Mouse (Mus musculus) heart, adult 8-10 months (tissue): ENCODE measurements around the gene Tmc7. TPM values are rescaled to one million over a fixed set of nuclear protein-coding genes. Genes with fewer than 3 reads are reported as not detected.

ENCODE experiments used
- DNase-seq: peaks from one replicate; pipeline ENCODE4 v3.0.0; 2022; ENCODE audit warnings: low spot score
- total RNA-seq, 4 experiments: library from RNA; stranded (reverse); gene quantifications; 2 replicates each; pipeline ENCODE4 v1.2.4; 2022

The Tmc7 gene
- 1 to 10 TPM; 5.3 to 8.3 (median 7.6) TPM for total RNA-seq

DNA sequence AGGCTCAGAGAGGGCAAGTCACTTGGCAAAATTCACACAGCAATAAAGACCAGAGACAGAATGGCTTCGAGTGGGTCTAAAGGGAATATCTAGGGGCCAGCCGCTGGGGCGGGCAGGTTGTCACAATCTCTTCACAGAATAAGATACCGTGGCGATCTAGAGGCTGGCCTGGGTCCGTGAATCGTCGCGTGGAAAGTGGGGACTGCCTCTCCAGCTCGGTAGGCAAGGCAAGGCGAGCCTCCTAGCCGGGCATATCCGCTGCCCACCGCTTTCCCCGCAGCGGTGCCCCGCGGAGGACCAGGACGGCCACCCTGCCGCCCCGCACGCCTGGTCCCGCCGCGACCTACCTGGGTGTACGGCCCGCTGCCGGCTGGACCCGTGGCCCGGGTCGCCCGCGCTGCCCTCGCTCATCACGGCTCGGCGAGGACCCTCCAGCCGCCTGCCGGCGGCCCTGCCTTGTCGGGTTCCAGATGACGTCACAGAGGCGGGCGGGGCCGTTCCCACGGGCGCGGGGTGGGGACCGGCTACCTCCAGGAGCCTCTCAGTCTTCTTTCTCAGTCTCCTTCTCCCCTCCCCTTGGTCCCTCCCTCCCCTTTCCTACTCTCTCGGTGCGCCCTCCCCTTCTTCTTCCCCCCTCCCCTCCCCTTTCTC, at the start of gene Tmc7:
Gene Tmc7, minus strand, starts transcription at position 480 of the 651 bp plus-strand sequence.
- DNase-seq = peak; percentile 26

DNA sequence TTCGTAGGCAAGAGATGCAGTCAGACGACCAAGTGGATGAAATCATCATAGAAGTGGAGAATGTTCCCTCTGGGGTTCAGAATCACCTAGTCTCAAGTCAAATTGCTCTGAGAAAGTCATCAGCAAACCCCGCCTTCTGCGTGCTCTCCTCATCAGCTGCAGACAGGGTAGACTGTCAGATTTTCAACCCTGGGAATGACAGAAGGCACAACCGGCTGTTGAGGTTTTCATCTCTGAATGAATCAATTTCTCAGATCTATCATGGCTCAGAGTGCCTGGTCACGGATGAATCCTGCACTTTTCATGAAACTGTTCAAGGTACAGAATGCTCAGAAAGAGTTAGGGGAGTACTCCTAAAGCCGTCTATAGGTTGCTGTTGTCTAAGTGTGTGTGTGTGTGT, 49.4 kb upstream of the Tmc7 start:
- no peak for DNase-seq

DNA sequence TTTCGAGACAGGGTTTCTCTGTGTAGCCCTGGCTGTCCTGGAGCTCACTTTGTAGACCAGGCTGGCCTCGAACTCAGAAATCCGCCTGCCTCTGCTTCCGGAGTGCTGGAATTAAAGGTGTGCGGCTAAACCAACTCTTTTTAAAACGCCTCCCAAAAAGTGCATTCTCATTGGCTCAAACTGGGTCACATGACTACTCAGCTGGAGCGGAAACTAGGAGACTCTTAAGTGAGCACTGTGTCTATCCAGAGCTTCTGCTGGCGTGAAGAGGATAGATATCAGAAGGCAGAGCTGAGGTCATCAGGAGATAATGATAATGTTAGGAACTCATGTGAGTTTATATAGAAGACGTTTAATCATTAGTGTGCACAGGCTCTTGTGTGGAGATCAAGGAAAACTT, 48.6 kb upstream of the Tmc7 start:
- DNase-seq = no peak

DNA sequence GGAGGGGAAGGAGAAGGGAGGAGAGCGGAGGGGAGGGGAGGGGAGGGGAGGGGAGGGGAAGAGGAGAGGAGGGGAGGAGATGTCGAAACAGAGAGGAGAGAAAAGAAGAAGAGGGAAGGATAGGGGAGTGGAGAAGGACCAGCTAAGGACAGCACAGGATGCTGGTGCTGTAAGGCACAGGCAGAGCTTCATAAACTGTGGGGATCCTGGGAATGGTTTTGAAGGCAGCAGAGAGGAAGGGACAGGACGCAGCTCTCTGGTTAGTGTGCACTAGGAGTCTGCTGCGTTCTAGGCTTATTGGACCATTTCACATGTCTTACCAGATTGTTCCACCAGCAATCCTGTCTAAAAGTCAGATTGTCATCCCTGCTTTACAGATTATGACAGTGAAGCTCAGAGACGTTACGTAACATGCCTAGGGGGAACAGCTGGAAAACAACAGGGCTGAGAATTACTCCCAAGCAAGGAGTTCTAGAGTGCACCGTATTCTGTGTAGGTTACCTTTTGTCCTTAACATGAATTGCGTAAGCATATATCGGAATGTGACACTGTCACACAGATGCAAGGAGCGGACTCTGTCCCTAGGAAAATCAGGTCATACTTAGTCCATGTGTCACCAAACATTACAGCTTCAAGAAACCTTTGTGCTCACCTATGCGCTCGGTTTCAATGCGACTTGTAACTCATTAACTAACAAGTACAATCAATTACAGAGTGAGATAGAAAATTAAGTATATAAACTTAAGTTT, 43.2 kb upstream of the Tmc7 start:
- no peak for DNase-seq

DNA sequence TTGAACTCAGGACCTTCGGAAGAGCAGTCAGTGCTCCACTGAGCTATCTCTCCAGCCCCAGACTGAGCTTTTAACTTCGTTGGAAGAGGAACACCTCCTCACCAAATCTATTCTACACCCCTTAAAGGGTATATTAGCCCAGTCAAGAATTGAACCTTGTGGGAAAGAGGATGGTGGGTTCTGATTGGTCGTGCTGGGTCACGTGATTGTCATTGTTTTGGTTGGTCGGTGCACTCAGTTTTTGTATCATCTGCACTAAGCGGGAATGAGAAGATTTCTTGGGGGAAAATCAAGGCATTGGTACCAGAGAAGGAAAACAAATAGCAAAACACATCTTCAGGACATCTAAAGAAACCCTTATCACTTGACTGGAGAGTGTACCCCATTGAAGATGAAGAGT, 36.6 kb upstream of the Tmc7 start:
- DNase-seq = no peak

DNA sequence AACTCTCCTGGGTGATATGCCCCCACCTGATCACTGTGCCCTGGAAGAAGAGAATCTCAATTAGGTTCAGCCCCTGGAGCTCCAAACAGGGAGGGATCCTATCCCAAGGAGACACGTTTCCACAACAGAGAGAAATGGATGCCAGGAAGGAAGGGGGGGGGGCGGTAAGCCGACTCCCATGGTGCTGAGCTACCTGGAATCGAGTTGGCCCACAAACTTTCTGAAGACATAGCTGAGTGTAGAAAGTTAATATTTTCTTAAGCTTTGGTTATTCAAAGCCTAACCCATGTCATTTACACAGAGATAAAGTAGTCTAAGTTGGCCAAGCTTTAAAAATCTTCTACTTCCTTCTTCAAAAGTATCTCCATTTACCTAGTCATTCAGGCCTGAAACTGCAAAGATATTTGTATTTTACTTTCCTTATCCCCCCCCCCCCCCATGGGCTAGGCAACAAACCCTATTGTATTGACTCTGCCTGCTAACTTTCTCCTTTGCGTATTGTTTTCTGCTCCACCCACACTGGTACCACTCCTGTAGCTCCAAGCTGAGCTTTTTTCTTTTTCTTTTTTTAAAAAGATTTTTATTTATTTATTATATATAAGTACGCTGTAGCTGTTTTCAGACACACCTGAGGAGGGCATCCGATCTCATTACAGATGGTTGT, 35.8 kb upstream of the Tmc7 start:
- DNase-seq = no peak

DNA sequence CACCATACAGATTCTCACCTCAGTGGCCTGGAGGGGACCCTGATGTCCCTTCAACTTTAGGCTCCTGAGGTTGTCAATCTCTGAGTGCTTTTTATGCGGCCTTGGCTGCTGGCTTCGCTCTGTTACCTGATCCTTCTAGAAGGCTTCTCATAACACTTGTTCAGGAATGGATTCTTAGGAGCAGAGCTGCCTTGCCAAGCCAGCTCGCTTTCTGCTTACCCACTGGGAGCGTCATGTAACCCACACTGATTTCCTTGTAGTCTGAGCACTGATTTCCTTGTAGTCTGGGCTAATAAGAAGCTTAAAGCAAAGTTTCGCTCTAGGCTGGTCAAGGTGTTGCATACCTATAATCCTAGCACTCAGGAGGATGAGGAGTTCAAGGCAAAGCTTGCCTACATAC, 33.6 kb upstream of the Tmc7 start:
- no peak for DNase-seq

DNA sequence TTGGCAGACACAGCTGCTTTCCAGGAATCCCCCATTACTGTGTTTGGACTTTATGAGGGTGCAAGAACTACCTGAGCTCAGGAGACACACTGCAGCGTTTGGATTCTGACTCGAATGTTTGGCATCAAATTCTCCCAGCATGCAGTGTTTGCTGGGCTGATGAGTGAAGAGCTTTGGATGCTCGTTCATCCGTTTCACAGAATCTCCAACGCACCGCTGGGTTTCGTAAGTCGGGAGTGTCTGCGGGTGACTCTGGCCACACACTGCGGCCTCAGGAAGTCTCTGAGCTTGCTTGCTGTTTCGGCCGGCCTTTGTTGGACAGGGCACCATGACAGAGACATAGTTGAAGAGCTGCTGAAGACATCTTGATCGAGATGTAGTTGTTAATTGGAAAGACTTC, 29.5 kb upstream of the Tmc7 start:
- no peak for DNase-seq

DNA sequence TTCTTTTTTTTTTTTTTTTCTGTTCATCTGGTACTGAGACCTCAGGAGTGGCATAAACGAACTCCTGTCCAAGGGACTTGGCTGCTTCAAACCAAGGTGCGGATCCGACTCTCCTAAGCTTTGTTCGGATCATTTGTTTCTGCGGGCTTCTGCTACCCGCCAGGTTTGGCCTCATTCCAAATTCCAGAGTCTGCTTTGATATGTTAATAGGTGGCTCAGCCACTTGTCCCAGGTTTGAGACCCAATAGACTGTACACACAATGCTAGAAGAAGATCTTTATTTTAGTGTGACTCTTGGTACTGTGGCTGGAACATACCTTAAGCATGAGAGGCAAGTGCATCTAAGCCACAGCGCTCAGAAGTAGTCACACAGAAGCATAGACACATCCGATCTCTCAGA, 27.4 kb upstream of the Tmc7 start:
- no peak for DNase-seq

DNA sequence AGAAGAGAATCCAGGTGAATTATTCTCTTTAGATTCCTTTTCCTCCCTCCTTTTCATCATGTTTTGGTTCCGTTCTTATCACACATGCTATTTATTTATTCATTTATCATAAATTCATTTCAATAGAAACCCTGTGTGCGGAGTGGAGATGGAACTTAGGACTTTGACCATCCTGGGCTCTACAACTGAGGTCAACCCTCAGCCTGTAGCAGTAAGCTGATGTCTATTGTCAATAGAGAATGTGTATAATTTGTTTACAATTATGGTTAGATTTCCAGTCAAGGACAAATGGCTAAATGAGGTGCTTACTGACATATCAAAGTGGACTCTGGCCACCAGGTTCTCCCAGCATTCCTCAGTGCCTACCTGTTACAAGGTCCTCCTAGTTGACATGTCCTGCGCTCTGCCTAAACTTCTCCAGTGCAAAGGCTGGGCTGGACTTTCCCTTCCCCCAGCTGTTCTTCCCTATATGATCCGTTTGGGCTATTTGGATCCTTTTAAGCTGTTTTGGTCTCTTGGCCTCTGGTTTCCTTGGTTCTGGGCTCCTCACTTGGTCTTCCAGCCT, 26.7 kb upstream of the Tmc7 start:
- no peak for DNase-seq

DNA sequence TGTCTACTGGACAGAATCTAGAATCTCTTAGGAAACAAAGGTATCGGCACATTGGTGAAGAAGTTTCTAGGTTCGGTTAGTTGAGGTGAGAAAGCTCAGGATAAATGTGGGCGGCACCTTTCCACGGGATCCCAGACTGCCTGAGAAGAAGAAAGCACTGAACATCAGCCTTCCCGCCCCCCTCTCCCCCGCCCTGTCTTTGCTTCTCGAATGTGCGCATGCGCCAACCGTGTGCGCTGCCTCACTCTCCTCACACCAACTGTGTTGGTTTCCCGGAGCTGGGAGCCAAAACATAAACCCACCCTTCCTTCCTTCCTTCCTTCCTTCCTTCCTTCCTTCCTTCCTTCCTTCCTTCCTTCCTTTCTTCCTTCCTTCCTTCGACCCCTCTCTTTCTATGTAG, 26.2 kb upstream of the Tmc7 start:
- no peak for DNase-seq

DNA sequence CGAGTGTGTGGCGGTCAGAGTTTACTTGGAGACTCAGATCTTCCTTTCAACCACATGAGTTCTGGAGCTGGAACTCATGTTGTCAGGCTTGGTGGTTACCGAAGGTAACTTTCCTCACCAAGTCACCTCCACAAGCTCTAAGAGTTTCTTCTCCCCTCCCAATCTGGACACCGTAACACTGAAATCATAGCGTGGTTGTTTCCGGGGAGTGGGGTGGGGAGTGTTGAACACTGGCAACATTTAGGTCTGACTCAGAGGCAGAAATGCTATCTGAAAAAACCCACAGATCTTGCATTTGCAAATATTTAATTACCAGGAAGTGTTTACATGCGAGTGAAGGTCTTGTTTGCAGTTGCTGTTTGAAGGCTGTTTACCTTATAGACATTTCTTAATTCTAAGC, 25.3 kb upstream of the Tmc7 start:
- no peak for DNase-seq

DNA sequence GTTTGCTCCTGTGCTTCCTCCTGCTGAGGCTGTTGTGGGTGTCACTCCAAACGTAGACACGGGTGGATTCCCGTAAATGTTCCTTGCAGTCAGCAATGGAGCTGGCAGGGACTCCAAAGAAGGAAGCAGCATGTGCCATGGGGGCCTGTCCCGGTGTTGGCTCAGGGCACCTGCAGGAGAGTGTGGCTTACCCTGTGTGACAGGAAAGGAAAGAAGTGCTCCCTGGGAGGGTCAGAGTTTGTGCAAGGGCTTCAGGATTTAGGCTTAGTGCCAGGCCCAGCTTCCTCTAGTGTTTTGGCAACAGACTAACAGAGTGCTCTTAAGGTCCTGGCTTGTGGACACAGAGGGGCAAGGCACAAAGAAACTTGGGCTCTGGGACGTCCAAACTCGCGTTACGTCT, 20.3 kb upstream of the Tmc7 start:
- no peak for DNase-seq

DNA sequence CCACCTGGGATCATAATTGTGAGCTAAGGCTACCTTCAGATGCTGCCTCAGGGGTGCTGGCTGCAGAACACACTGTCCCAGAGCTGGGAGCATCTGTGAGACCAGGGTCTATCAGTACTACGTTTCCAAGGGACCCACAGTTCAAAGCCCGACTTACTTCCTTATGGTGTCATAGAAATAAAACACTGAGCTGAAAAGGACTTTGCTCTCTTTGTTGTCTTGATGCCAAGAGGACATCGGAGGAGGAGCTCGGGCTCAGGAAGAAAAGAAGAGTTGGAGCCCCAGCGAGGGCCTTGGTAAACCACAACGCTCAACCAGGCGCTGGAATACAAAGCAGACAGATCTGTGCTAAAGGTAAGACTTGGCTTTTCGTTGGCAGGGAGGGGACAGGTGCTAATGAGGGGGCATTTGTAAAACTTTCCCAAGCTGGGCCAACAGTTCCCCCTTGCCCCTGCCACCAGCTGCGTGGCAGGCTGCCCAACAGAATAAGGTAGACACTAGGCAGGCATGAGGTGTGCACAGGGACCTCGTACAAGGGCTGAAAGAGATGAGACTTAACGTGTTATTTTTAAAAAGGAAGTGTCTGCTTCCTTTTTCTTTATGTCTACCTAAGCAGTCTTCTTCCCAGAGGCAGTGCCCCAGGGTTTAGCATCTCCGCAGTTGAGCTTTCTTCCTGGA, 15.6 kb upstream of the Tmc7 start:
- no peak for DNase-seq

DNA sequence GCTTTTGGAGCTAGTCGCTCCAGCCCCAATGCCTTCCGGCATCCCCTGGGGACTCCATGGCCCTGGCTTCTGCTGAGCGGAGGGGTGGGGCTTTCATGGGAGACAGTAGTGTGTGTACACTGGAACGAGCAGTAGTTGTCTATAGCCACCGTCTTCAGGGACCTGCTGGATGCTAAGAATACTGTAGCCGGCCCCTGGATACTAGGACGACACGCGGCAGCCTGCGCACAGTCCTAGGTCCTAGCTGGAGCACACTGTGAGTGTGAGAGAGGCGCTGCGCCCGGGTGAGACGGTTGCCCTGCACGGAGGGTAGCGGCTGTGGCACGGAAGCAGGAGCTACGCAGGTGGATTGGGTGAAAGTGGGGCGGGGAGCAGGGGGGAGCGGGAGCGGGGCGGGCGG, 12.7 kb upstream of the Tmc7 start, which contains the start of gene Tmc5:
Gene Tmc5, plus strand, starts transcription at position 97 of the 400 bp plus-strand sequence.
- no peak for DNase-seq

DNA sequence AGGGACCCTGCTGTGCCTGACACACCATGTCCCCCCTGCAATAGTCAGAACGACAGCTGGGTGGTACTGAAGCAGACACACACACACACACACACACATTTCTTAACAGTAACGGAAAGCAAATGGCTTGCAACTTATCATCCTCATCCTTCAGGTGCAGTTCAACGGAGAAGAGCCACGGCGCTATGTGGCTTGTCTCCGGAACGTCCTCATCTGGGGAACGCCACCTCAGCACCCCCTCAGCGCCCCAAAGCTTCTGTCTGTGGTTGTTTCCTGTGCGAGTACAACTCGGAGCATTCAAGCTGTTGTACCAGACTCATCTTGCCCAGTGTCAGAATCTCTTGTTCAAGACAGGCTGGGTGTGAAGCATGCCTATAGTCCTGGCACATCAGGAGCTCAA, 11.7 kb upstream of the Tmc7 start:
- DNase-seq = no peak

DNA sequence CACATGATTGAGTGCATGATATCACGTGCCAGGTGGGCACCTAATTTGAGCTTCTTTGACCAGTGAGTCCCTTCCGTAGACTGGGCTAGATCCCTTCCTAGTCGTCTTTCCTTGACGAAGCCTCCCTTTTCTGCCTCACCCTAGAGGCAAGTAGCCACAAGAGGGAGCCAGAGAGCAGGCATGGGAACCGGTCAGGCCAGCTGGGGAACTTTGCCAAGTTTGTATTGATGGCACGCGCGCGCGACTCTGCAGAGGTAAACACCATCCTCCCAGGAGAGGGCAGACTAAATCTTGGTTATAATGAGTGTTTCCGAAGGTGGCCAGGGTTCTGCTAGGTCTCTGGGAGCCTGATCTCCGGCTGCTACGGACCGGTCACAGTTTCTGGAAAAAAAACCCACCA, 10.7 kb upstream of the Tmc7 start:
- peak; percentile 90 for DNase-seq

DNA sequence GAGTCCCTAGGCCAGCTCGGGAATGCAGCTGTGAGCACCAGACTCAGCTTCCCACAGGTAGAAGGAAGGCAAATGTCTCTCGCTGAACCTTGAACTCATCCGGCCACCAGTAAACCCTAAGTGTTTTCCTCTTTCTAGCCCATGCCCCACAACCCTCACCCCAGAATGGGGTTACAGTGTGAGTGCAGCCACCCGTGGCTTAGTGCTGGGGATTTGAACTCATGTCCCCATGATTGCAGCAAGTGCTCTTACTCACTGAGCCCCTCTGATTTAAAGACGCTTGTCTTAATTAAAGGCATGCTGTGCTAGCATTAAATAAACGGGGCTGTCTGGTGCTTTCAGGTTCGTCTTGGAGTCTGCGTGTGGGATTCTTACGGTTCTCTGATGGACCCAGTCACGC, 10.1 kb upstream of the Tmc7 start:
- DNase-seq = no peak

DNA sequence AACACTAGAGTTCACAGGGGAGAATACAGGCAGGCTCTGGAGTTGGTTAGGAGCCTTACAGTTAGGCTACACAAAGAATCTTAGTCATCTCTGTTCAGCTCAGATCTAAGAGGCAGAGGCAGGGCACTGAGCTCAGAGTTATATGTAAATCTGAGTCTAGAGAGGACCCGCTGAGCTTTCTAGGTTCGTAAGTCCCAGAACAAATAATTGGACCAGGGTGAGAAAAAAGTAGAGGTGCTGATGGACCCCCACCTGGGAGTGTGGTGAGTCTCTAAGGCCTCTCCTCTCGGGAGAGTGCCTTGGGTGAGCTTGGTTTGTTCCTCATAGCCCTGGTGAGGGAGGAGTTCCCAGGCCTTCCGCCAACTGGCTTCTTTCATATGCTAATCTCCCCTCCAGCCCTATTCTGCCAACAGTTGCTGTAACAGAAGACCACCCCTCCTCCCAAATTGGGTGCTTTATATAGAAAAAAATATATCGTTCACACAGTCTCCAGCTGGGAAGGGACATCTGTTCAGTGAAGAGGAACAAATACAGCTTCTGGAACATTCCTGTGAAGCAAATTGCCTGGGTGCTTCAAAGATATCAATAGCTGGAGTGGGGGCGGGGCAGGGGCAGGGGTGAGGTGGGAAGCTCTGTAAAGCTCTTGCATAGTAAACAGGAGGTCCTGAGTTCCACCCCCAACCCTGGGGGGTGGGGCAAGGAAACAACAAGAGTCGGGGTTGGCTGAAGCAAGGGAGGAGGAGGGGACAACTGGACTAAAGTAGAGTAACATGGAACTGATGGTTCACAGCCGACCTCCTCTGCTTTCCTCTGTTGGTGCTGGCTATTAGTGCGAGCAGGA, 9.3 kb upstream of the Tmc7 start:
- DNase-seq = no peak

DNA sequence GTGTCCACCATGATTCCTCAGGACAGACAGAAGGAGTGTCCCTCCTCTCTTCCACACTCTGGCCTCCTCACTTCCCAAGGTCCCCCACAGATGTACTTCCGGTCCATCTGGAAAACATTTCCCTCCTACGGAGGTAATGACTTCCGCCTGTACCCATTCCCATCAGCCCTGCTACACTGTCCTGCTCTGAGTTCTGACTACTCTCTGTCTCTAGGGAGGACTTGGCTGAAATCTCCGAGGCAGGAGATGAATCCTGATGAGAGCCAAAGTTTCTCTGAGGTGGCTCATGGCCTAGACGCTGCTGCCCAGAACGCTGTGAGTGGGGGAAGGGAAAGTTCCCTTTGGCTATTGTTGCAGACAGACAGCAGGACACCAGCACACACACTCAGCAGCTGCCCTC, 7.6 kb upstream of the Tmc7 start:
- no peak for DNase-seq

DNA sequence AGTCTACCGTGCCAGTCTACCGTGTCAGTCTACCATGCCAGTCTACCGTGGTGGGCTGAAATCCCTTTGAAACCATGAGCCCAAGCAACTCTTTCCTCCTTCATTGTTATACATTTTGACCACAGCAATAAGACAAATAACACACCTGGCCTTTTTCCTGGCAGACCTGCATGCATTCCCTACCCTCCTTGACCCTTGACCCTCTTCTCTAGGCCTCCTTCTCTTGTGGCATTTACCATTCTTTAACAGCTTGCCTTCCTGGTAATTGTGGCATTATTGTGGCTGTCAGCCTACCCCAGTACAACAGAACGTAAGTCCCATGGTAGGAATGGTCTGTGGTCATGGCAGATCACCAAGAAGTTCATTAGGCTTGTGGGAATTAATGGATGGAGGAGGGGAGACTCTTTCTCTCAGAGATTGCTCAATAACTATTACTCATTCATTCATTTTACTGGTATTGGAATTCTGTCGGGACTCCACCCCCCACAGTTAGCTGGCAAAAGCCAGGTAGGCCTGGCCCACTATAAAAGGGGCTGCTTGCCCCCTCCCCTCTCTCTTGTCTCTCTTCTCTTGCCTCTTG, 6.3 kb upstream of the Tmc7 start:
- no peak for DNase-seq
